Mouse (Mus musculus) intestine, postnatal 0 days (tissue): Measurements from ENCODE around the gene Gm21885. TPM values are rescaled to one million over a fixed set of nuclear protein-coding genes. Genes with fewer than 3 reads are reported as not detected.

ENCODE experiments used
- ATAC-seq: fragments of 200-750 bp; cut with Nextera tagmentation; 2 replicates; pipeline ENCODE4 v1.8.0; 2017; ENCODE audit warnings: mild to moderate bottlenecking, moderate TSS enrichment, moderate library complexity
- H3K27ac ChIP-seq: fragments of 300-500 bp; sonication (generic); 2 replicates; pipeline ENCODE4 v1.5.1; 2014; ENCODE audit warnings: mild to moderate bottlenecking, low read depth, low read length, moderate library complexity
- H3K27me3 ChIP-seq: fragments of 300-500 bp; sonication (generic); replicated peaks from 2 replicates; pipeline ENCODE4 v1.6.1; 2014; ENCODE audit warnings: low read length, mixed read lengths; ENCODE audit not compliant: control insufficient read depth, insufficient read depth
- H3K36me3 ChIP-seq: fragments of 300-500 bp; sonication (generic); 2 replicates; pipeline ENCODE4 v1.6.1; 2014; ENCODE audit warnings: mild to moderate bottlenecking, moderate library complexity; ENCODE audit not compliant: control insufficient read depth, insufficient read depth
- H3K4me1 ChIP-seq: fragments of 300-500 bp; sonication (generic); replicated peaks from 2 replicates; pipeline ENCODE4 v1.6.1; 2014; ENCODE audit warnings: antibody characterized with exemption, low read length, mixed read lengths; ENCODE audit not compliant: control insufficient read depth, insufficient read depth
- H3K4me2 ChIP-seq: fragments of 300-500 bp; sonication (generic); replicated peaks from 2 replicates; pipeline ENCODE4 v1.6.1; 2014; ENCODE audit warnings: low read depth, mild to moderate bottlenecking, moderate library complexity
- H3K4me3 ChIP-seq: fragments of 300-500 bp; sonication (generic); 2 replicates; pipeline ENCODE4 v1.5.1; 2014; ENCODE audit warnings: low read depth, low read length
- H3K9ac ChIP-seq: fragments of 300-500 bp; sonication (generic); 2 replicates; pipeline ENCODE4 v1.6.1; 2014; ENCODE audit warnings: mild to moderate bottlenecking, low read depth, low read length
- H3K9me3 ChIP-seq: fragments of 300-500 bp; sonication (generic); 2 replicates; pipeline ENCODE4 v1.6.1; 2016; ENCODE audit warnings: mixed run types; ENCODE audit not compliant: control insufficient read depth
- CTCF ChIP-seq: sonication (generic); IDR thresholded peaks from 2 replicates; pipeline ENCODE4 v1.5.1; 2016; ENCODE audit warnings: low read depth, mild to moderate bottlenecking, control low read depth, antibody characterized with exemption, moderate library complexity
- WGBS: fragments of 180-500 bp; shearing (Covaris S2); extraction: QIAGEN DNeasy Blood & Tissue Kit; methylation state at CpG from one replicate; pipeline ENCODE4 v1.1.7; 2014; 5-methylcytosine and 5-hydroxymethylcytosine counted together
- polyA plus RNA-seq: library from polyadenylated mRNA; unstranded; fragments of >200 nt; fragmentation: Nextera tagmentation; extraction: Ambion mirVana; gene quantifications from 2 replicates; pipeline ENCODE4 v1.2.1, GENCODE M21; 2015

Gm21885 gene
- 92.5 and 139 TPM in 2 replicates for polyA plus RNA-seq

GRCm38 (mm10) chr11:94281199-94282181 lies at the start of gene Gm21885:
Gene Gm21885, plus strand, starts transcription at chr11:94281873.
- Histone ChIP-seq H3K9ac (peak within 1 kb of the TSS; percentile 23), H3K4me1 (0 out of 2 replicates have a peak, but pooled peaks cover 3% of the 10 kb centered on the region), H3K9me3 (no peaks in the 10 kb centered on the region), H3K4me2 (peak within 1 kb of the TSS; percentile 61), H3K27ac (peak within 1 kb of the TSS; percentile 93), H3K4me3 (peak within 1 kb of the TSS; percentile 31), H3K36me3 (peaks cover 16% of the 10 kb centered on the region; the same call in 1 of the 2 replicates), H3K27me3 (no peaks in the 10 kb centered on the region)
- WGBS: 31% methylated on average over 11 of the region's 11 CpGs
- ATAC-seq: peak; percentile 89
- no peak for TF ChIP-seq CTCF

- H3K4me3 ChIP-seq: no peak overlapping the region
Observed at GRCm38 (mm10) chr11:94233405-94233804, 48.3 kb upstream of the Gm21885 start.

DNA sequence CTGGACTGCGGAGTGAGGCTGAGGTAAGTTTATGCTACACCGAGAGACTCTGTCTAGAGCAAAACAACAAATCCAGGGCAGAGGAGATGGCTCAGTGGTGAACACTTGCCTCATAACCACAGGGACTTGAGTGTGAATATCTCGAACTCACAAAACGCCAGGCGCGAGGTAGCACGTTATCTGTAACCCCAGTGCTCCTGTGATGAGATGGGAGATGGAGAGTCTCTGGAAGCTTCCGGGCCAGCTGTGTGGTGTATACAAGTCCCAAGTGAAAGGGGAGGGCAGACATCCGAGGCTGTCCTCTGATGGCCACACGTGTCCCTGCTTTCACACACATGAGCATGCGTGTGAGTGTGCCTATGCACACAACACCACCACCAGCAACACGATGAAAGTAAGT lies 47.3 kb upstream of the Gm21885 start:
- no peak overlapping the region for H3K4me2 ChIP-seq

More at GRCm38 (mm10) chr11:94233405-94233804, 48.3 kb upstream of the Gm21885 start:
- H3K27ac ChIP-seq: no peak overlapping the region
- no peaks in the 10 kb centered on the region for H3K27me3 ChIP-seq
- no peak for ATAC-seq
- TF ChIP-seq CTCF: no peak
- WGBS: 81% methylated on average over 6 of the region's 6 CpGs
- H3K4me1 ChIP-seq: no peaks in the 10 kb centered on the region
- no peak overlapping the region for H3K4me2 ChIP-seq
- no peaks in the 10 kb centered on the region for H3K9me3 ChIP-seq
- no peak overlapping the region for H3K9ac ChIP-seq
- no peaks in the 10 kb centered on the region for H3K36me3 ChIP-seq

DNA sequence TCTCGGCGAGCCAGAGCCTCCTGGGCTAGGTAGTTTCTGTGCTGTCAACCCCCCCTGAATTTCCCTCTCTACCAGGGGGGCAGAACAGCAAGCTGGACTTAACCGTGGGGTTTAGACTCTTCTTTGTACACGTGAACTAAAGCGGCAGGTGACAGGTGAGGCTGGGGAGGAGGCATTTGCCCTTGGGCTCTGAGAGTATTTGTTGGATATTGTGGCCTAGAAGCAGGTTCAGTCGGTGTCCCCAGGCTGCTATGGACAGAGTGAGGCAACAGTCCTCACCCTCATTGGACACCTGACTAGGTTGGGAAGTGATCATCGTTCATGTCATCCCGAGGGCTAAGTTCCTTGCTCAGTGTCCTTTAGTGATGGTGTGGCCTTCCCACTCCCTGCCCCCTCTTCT lies 46.8 kb upstream of the Gm21885 start:
- WGBS: 90% methylated on average over 8 of the region's 8 CpGs
- Histone ChIP-seq H3K27ac (no peak overlapping the region), H3K9ac (no peak overlapping the region), H3K4me1 (no peaks in the 10 kb centered on the region), H3K27me3 (no peaks in the 10 kb centered on the region), H3K36me3 (no peaks in the 10 kb centered on the region), H3K4me2 (no peak overlapping the region), H3K4me3 (no peak overlapping the region), H3K9me3 (no peaks in the 10 kb centered on the region)
- ATAC-seq: no peak
- TF ChIP-seq CTCF: no peak

More for the DNA sequence above, 47.3 kb upstream of the Gm21885 start:
- H3K4me3 ChIP-seq: no peak overlapping the region
- no peaks in the 10 kb centered on the region for H3K4me1 ChIP-seq
- H3K27me3 ChIP-seq: no peaks in the 10 kb centered on the region
- WGBS: 82% methylated on average over 12 of the region's 12 CpGs
- no peak for ATAC-seq
- H3K9ac ChIP-seq: no peak overlapping the region
- H3K27ac ChIP-seq: no peak overlapping the region
- no peaks in the 10 kb centered on the region for H3K9me3 ChIP-seq
- no peak for TF ChIP-seq CTCF
- H3K36me3 ChIP-seq: no peaks in the 10 kb centered on the region

DNA sequence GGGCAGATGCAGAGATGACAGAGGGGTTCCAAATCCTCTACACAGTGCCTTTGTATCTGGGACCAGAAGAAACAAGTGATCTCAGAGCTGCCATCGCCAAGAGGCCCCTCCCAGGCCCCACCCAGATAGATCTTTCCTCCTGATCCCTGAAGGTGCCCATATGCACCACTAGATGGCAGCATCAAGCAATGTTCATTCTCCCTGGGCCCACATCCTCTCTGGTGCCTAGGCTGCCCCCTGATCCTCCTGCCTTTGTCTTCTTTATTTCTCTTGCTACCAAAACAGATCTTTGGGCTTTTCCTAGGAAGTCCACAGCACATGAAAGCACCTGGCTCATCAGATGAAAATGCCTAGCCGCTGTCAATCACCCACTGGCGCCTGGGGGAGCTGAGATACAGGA lies 45.6 kb upstream of the Gm21885 start:
- Histone ChIP-seq H3K9ac (no peak overlapping the region), H3K4me1 (no peaks in the 10 kb centered on the region; the same call in 1 of the 2 replicates), H3K9me3 (no peaks in the 10 kb centered on the region), H3K4me2 (no peak overlapping the region), H3K27me3 (no peaks in the 10 kb centered on the region), H3K36me3 (no peaks in the 10 kb centered on the region), H3K27ac (no peak overlapping the region), H3K4me3 (no peak overlapping the region)
- ATAC-seq: peak; percentile 74
- peak; percentile 94 for TF ChIP-seq CTCF
- WGBS: 37% methylated on average over 3 of the region's 3 CpGs

DNA sequence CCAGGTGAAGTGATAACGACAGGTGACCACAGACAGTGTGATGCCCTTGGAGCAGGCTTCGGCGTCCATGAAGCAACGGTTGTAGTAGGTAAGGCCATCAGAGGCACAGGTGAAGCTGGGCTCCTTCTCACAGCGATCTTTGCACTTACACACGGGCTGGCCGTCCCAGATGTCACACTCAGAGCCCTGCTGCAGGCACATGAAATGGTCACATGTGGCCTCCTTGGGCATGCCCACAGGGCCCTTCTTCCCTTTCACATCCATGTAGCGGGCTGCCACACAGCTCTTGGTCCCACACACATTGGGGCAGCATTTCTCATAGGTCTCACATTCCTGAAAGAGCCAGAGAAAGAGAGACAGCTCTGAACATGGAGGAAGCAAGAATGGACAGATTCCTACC lies 42.9 kb upstream of the Gm21885 start:
- WGBS: 92% methylated on average over 8 of the region's 8 CpGs
- no peak overlapping the region for H3K9ac ChIP-seq
- no peaks in the 10 kb centered on the region for H3K36me3 ChIP-seq
- no peak for ATAC-seq
- no peak for TF ChIP-seq CTCF
- no peak overlapping the region for H3K4me2 ChIP-seq
- H3K27me3 ChIP-seq: no peaks in the 10 kb centered on the region
- H3K4me1 ChIP-seq: no peaks in the 10 kb centered on the region; the same call in 1 of the 2 replicates
- H3K27ac ChIP-seq: no peak overlapping the region
- no peak overlapping the region for H3K4me3 ChIP-seq
- no peaks in the 10 kb centered on the region for H3K9me3 ChIP-seq
